Mouse (Mus musculus) urinary bladder, postnatal 14 days (tissue): ENCODE measurements around the gene Cytip.

Source experiments
- DNase-seq: peaks from one replicate; pipeline ENCODE4 v3.0.0; 2021; ENCODE audit warnings: low spot score

The Cytip gene

GRCm38 (mm10) chr2:58107046-58107445 lies 88.3 kb downstream of the Cytip start:
- no peak for DNase-seq

DNA sequence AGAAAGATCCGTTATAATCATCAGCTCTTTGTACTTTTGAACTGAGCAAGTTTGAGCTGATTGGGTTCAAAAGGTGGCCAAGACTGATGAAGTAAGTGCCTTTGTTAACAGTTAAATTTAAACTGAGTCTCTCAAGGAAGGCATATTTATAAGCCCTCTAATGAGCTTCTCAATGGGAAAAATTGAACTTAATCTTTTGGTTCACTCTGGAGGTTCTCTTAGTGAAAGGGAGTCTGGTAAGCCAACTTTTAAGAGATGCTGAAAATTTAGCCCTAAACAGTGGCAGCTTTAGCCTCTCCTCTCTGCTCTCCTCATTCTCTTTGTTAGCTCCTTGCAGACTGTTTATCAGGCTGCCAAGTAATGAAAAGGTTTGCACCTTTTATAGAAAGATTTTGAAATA lies 100.5 kb downstream of the Cytip start:
- DNase-seq, result no peak

GRCm38 (mm10) chr2:58086420-58086819 lies 108.9 kb downstream of the Cytip start:
- no peak for DNase-seq

DNA sequence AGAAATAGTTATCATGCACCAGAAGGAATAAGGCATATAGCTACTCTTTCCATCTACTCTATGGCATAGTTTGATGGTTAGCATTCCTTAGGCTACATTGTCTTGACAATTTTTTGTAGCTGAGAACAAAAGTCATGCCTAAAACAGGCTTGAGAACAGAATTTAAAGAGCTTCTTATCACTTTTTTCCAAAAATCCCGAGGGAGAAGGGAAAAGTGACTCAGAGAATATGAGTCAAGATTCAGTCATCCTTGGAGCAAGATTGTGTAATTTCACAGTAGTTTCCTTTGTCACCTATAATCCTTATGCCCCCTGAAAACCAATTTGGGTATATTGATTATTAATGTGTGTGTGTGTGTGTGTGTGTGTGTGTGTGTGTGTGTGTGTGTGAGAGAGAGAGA lies 115.5 kb downstream of the Cytip start:
- no peak for DNase-seq
